Mouse (Mus musculus) liver, adult 2 months (tissue): ENCODE data around the gene Gm28729. TPM values are rescaled to one million over a fixed set of nuclear protein-coding genes. Genes with fewer than 3 reads are reported as not detected.

Experiments
- DNase-seq: peaks from one replicate; pipeline ENCODE4 v3.0.0-alpha.2; 2011; ENCODE audit warnings: low read depth, low spot score; ENCODE audit errors: extremely low read depth
- H3K27ac ChIP-seq: fragments of 200-500 bp; replicated peaks from 2 replicates; pipeline ENCODE4 v1.5.1; 2012; ENCODE audit warnings: low read depth, mild to moderate bottlenecking, control low read depth, inconsistent platforms, low read length; ENCODE audit not compliant: insufficient read depth
- H3K27me3 ChIP-seq: fragments of 200-500 bp; 2 replicates; pipeline ENCODE4 v1.6.1; 2012; ENCODE audit warnings: mild to moderate bottlenecking, moderate library complexity, low read length, inconsistent platforms; ENCODE audit not compliant: control insufficient read depth, insufficient read depth
- H3K36me3 ChIP-seq: fragments of 200-500 bp; 2 replicates; pipeline ENCODE4 v1.6.1; 2012; ENCODE audit warnings: low read length, inconsistent platforms; ENCODE audit not compliant: control insufficient read depth, insufficient read depth
- H3K4me1 ChIP-seq: fragments of 200-500 bp; 2 replicates; pipeline ENCODE4 v1.6.1; 2011; ENCODE audit warnings: low read length; ENCODE audit not compliant: control insufficient read depth, insufficient read depth
- H3K4me3 ChIP-seq: fragments of 200-500 bp; 2 replicates; pipeline ENCODE4 v1.5.1; 2011; ENCODE audit warnings: low read depth, mild to moderate bottlenecking, control low read depth, low read length, moderate library complexity; ENCODE audit not compliant: insufficient read depth
- H3K79me2 ChIP-seq: fragments of 200-500 bp; 2 replicates; pipeline ENCODE4 v1.6.1; 2012; ENCODE audit warnings: inconsistent platforms, mild to moderate bottlenecking, low read length, moderate library complexity; ENCODE audit not compliant: control insufficient read depth, insufficient read depth
- H3K9ac ChIP-seq: fragments of 200-500 bp; 2 replicates; pipeline ENCODE4 v1.6.1; 2012; ENCODE audit warnings: low read depth, mild to moderate bottlenecking, control low read depth, inconsistent platforms, low read length
- CTCF ChIP-seq: fragments of 200-500 bp; IDR thresholded peaks from 2 replicates; pipeline ENCODE4 v1.5.1; 2011; ENCODE audit warnings: low read depth, low read length, control low read depth
- POLR2A ChIP-seq: fragments of 200-500 bp; IDR thresholded peaks from 2 replicates; pipeline ENCODE4 v1.6.1; 2011; ENCODE audit warnings: low read length, control low read depth; ENCODE audit not compliant: insufficient read depth; ENCODE audit errors: extremely low read depth
- WGBS: fragments of 180-500 bp; shearing (Covaris S2); methylation state at CpG from one replicate; pipeline ENCODE4 v1.1.7; 2018; 5-methylcytosine and 5-hydroxymethylcytosine counted together
- polyA plus RNA-seq: library from polyadenylated mRNA; depleted of rRNA; stranded (reverse); fragments of >200 nt; gene quantifications from 2 replicates; pipeline ENCODE4 v1.2.3, GENCODE M21; 2012; rRNA removed
- total RNA-seq: library from RNA; depleted of rRNA; stranded (reverse); fragments of >200 nt; gene quantifications from 2 replicates; pipeline ENCODE4 v1.2.3, GENCODE M21; 2014; rRNA removed

The Gm28729 gene
- total RNA-seq (not detected in 2 replicates), polyA plus RNA-seq (not detected in 2 replicates)

DNA sequence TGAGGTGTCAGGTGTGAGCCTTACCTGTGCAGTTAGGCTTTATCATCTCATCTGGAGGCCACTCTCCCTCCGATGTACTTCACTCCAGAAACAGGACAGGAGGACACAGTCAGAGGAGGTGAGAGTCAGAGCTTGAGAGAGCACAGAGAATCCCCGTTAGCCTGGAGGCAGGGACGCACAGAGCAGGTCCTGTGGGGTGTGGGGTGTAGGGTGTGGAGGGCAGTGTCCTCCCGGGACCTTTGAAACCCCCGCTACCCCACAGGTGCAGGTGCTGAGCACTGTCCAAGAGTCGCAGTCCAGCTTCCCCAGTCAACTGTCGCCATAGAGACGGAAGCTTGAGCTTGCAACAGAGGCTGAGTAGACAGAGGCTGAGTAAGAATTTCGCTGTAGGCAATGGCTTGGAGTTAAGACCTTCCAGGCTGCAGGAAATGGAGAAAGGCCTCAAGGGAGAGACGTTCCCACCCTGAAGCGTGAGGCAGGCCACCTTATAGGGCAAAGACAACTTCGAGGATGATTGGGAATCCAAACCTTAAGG lies at the start of gene Gm28729:
Gene Gm28729 (minus strand): TSS at position 293 of the 535 bp plus-strand sequence.
- 37% methylated on average over 12 of the region's 12 CpGs for WGBS
- no peaks in the 10 kb centered on the region for H3K27me3 ChIP-seq
- H3K4me3 ChIP-seq, result no peak within 1 kb of the TSS
- H3K9ac ChIP-seq, result no peak within 1 kb of the TSS
- TF ChIP-seq POLR2A (no peak), CTCF (no peak)
- no peaks in the 10 kb centered on the region for H3K36me3 ChIP-seq
- DNase-seq, result no peak
- no peaks in the 10 kb centered on the region for H3K4me1 ChIP-seq
- H3K79me2 ChIP-seq, result no peaks in the 10 kb centered on the region
- H3K27ac ChIP-seq, result no peak within 1 kb of the TSS

GRCm38 (mm10) chr9:96573252-96573651 lies 48.2 kb upstream of the Gm28729 start:
- DNase-seq, result peak; percentile 29
- Histone ChIP-seq H3K9ac (no peak overlapping the region), H3K27ac (no peak overlapping the region), H3K27me3 (no peaks in the 10 kb centered on the region), H3K4me3 (no peak overlapping the region), H3K79me2 (no peaks in the 10 kb centered on the region), H3K36me3 (peaks cover 8% of the 10 kb centered on the region), H3K4me1 (no peaks in the 10 kb centered on the region)
- TF ChIP-seq CTCF (peak; percentile 60), POLR2A (no peak)
- WGBS, result 6% methylated on average over 1 of the region's 1 CpGs

DNA sequence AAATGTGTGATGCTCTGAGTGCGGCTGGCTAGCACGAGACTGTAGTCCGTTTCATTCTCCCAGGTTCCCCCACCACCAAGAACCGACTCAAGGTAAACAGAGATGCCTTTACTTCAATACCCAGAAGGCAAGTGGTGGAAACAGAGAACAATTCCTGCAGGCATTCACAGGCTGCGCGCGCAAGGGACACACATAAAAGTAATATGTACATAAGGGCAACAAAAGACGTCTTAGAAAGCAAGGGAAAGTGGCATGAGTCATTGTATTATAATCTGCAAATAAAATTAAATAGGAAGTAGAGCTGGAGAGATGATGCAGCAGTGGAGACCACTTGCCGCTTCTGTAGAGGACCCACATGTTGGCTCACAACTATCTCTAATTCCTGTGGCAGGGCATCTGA lies 47.7 kb upstream of the Gm28729 start:
- 87% methylated on average over 9 of the region's 9 CpGs for WGBS
- no peak overlapping the region for H3K27ac ChIP-seq
- H3K4me1 ChIP-seq, result no peaks in the 10 kb centered on the region
- no peak overlapping the region for H3K4me3 ChIP-seq
- DNase-seq, result no peak
- TF ChIP-seq POLR2A (no peak), CTCF (no peak)
- H3K27me3 ChIP-seq, result no peaks in the 10 kb centered on the region
- peaks cover 8% of the 10 kb centered on the region for H3K36me3 ChIP-seq
- H3K79me2 ChIP-seq, result no peaks in the 10 kb centered on the region
- H3K9ac ChIP-seq, result no peak overlapping the region

DNA sequence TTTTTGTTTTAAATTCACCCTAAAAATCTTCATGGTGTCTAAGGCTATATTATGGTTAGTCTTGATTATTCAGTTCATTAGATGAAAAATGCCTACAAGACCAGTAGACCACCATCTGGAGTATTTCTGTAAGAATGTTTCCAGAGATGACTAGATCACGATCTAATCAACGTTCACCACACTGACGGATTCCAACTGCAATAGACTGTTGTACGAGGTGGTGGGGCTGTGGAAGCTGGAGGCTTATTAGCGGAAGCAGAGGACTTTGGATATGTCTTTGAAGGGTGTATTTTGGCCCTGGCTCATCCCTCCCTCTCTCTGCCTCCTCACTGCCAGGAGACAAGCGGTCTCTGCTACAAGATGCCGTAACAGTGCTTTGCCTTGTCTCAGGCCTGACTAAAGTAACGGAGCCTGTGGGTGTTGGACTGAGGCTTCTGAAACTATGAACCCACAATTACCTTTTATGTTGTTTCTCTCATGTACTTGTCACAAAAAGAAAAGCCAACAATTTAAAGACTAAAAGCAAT lies 41.5 kb upstream of the Gm28729 start:
- no peak for DNase-seq
- Histone ChIP-seq H3K9ac (no peak overlapping the region), H3K27me3 (no peaks in the 10 kb centered on the region), H3K27ac (no peak overlapping the region), H3K79me2 (no peaks in the 10 kb centered on the region), H3K4me3 (no peak overlapping the region), H3K36me3 (peaks cover 5% of the 10 kb centered on the region), H3K4me1 (no peaks in the 10 kb centered on the region)
- 92% methylated on average over 8 of the region's 8 CpGs for WGBS
- TF ChIP-seq POLR2A, result no peak
- no peak for TF ChIP-seq CTCF

- no peaks in the 10 kb centered on the region for H3K79me2 ChIP-seq
- no peaks in the 10 kb centered on the region for H3K27me3 ChIP-seq
- no peak overlapping the region for H3K27ac ChIP-seq
- no peak overlapping the region for H3K9ac ChIP-seq
- 94% methylated on average over 4 of the region's 4 CpGs for WGBS
- H3K4me1 ChIP-seq, result no peaks in the 10 kb centered on the region; the same call in 1 of the 2 replicates
- no peak for DNase-seq
- TF ChIP-seq POLR2A, result no peak
- no peak for TF ChIP-seq CTCF
- peaks cover under 1% of the 10 kb centered on the region; the same call in 1 of the 2 replicates for H3K36me3 ChIP-seq
- H3K4me3 ChIP-seq, result no peak overlapping the region
These were observed 38.4 kb upstream of the Gm28729 start for GRCm38 (mm10) chr9:96563501-96563900.

- H3K4me1 ChIP-seq, result no peaks in the 10 kb centered on the region; the same call in 1 of the 2 replicates
These were observed 34.1 kb upstream of the Gm28729 start for GRCm38 (mm10) chr9:96559148-96559547.

More at GRCm38 (mm10) chr9:96559148-96559547, 34.1 kb upstream of the Gm28729 start:
- 82% methylated on average over 6 of the region's 6 CpGs for WGBS
- no peaks in the 10 kb centered on the region for H3K27me3 ChIP-seq
- no peaks in the 10 kb centered on the region for H3K79me2 ChIP-seq
- TF ChIP-seq CTCF (no peak), POLR2A (no peak)
- H3K27ac ChIP-seq, result no peak overlapping the region
- DNase-seq, result peak; percentile 9
- H3K9ac ChIP-seq, result no peak overlapping the region
- no peaks in the 10 kb centered on the region for H3K36me3 ChIP-seq
- H3K4me3 ChIP-seq, result no peak overlapping the region
